ENCODE assay signal across 7 mouse cellular contexts in the genomic region with DNA sequence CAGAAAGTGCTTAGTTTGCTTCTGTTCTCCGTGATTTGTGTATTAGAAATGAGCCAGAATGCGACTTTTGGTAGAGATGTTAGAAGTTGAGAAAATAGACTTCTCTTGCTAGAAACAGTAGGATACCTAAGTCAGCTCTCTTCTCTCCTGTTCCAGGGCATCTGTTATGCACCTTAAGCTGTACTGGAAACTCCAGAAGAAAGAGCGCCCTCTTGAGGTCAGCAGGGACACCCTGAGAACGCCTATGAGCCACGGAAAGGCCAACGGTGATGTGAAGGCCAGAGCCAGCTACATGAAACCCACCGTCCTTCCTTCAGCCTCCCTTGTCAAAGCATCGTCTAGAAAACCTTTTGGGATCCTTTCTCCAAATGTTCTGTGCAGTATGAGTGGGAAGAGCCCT. TPM values are rescaled to one million over a fixed set of nuclear protein-coding genes. Genes with fewer than 3 reads are reported as not detected.
DNase-seq lines count a peak whose midpoint lies in the region; ATAC-seq and TF ChIP-seq lines count a peak whose summit lies in the region.

No protein-coding gene starts in this region.

- H3K4me2 ChIP-seq in hindbrain, postnatal 0 days (ENCODE audit: low read depth, low read length): no peak overlapping the region
- H3K4me2 ChIP-seq in limb, embryonic 14.5 days (replicated peaks; ENCODE audit: low read depth, low read length, severe bottlenecking): no peak overlapping the region

- H3K79me3 ChIP-seq in C2C12 (ENCODE audit: low read depth): no peaks in the 10 kb centered on the region

- ATAC-seq in hindbrain, postnatal 0 days: 0 out of 2 replicates have a peak, but pooled peaks have one; percentile 52
- 0 out of 2 replicates have a peak, but pooled peaks have one; percentile 31 for ATAC-seq in limb, embryonic 14.5 days (ENCODE audit: low FRiP score, low read depth)

- no peaks in the 10 kb centered on the region for H3K9me3 ChIP-seq in hindbrain, postnatal 0 days (ENCODE audit: low read length)
- no peaks in the 10 kb centered on the region for H3K9me3 ChIP-seq in limb, embryonic 14.5 days (ENCODE audit: control insufficient read depth, low read length)

- peak; percentile 65 for DNase-seq in 3T3-L1 (ENCODE audit: low read depth, low spot score)
- peak; percentile 43 for DNase-seq in adrenal gland, postnatal 25 days
- peak; percentile 53 for DNase-seq in embryo, embryonic 9.5 days (ENCODE audit: extremely low spot score)
- DNase-seq in hindbrain, postnatal 0 days (ENCODE audit: low spot score): peak; percentile 87
- peak; percentile 28 for DNase-seq in limb, embryonic 14.5 days (ENCODE audit: low spot score)
- peak; percentile 56 for DNase-seq in retina, postnatal 7 days (ENCODE audit: low read depth, low spot score)

- H3K9ac ChIP-seq in hindbrain, postnatal 0 days (replicated peaks; ENCODE audit: low read length): no peak overlapping the region
- H3K9ac ChIP-seq in limb, embryonic 14.5 days (ENCODE audit: low read depth, low read length, severe bottlenecking): no peak overlapping the region

- H3K27me3 ChIP-seq in C2C12 (ENCODE audit: control insufficient read depth, insufficient read depth, insufficient read length): no peaks in the 10 kb centered on the region
- no peaks in the 10 kb centered on the region for H3K27me3 ChIP-seq in hindbrain, postnatal 0 days (ENCODE audit: insufficient read depth, low read length)
- no peaks in the 10 kb centered on the region for H3K27me3 ChIP-seq in limb, embryonic 14.5 days (ENCODE audit: control insufficient read depth, insufficient read depth, low read length)

- H3K4me1 ChIP-seq in hindbrain, postnatal 0 days (ENCODE audit: insufficient read depth, low read length): no peaks in the 10 kb centered on the region
- peaks cover 8% of the 10 kb centered on the region; the same call in 1 of the 2 replicates for H3K4me1 ChIP-seq in limb, embryonic 14.5 days (ENCODE audit: control insufficient read depth, insufficient read depth, low read length)

- peak; percentile 39 for TF ChIP-seq CTCF in C2C12 (IDR thresholded peaks at IDR 0.05; ENCODE audit: control insufficient read depth, insufficient read depth, insufficient read length)
- peak; percentile 77 for TF ChIP-seq CTCF in hindbrain, postnatal 0 days (IDR thresholded peaks at IDR 0.05; ENCODE audit: low read depth)

- no peak overlapping the region for H3ac ChIP-seq in C2C12 (ENCODE audit: control insufficient read depth, insufficient read length, low read depth)

- H3K27ac ChIP-seq in hindbrain, postnatal 0 days: no peak overlapping the region
- no peak overlapping the region for H3K27ac ChIP-seq in limb, embryonic 14.5 days (replicated peaks; ENCODE audit: low read depth, low read length)

- no peaks in the 10 kb centered on the region for H3K79me2 ChIP-seq in C2C12 (ENCODE audit: control insufficient read depth, insufficient read depth)

- no peaks in the 10 kb centered on the region for H3K36me3 ChIP-seq in C2C12 (ENCODE audit: control insufficient read depth, insufficient read depth)
- H3K36me3 ChIP-seq in hindbrain, postnatal 0 days (ENCODE audit: insufficient read depth, low read length): no peaks in the 10 kb centered on the region
- 0 out of 2 replicates have a peak, but pooled peaks cover 7% of the 10 kb centered on the region for H3K36me3 ChIP-seq in limb, embryonic 14.5 days (ENCODE audit: control insufficient read depth, insufficient read depth, low read length)

- 38% methylated on average over 8 of the region's 8 CpGs for WGBS in hindbrain, postnatal 0 days
- 38% methylated on average over 8 of the region's 8 CpGs for WGBS in limb, embryonic 14.5 days

- TF ChIP-seq POLR2A in limb, embryonic 14.5 days (IDR thresholded peaks at IDR 0.05; ENCODE audit: borderline replicate concordance, extremely low read depth, insufficient read depth, insufficient read length): no peak

- H3K4me3 ChIP-seq in C2C12 (ENCODE audit: insufficient read depth, poor library complexity, severe bottlenecking): no peak overlapping the region
- no peak overlapping the region for H3K4me3 ChIP-seq in hindbrain, postnatal 0 days (ENCODE audit: low read length)
- H3K4me3 ChIP-seq in limb, embryonic 14.5 days (replicated peaks; ENCODE audit: low read length): no peak overlapping the region

TF ChIP-seq in C2C12, 6 proteins besides CTCF, POLR2A, EP300 and RAD21:
- no peak for TF ChIP-seq USF1 (IDR thresholded peaks at IDR 0.05; ENCODE audit: low read depth)
- no peak for TF ChIP-seq CEBPB (IDR thresholded peaks at IDR 0.05; ENCODE audit: low read depth)
- TF ChIP-seq MAX (IDR thresholded peaks at IDR 0.05): no peak
- TF ChIP-seq MYOG (IDR thresholded peaks at IDR 0.05; ENCODE audit: control insufficient read depth, extremely low read depth, insufficient read length): no peak
- TF ChIP-seq MYOD1 (IDR thresholded peaks at IDR 0.05; ENCODE audit: control insufficient read depth, insufficient read length, low read depth): no peak
- no peak for TF ChIP-seq FOSL1 (IDR thresholded peaks at IDR 0.05; ENCODE audit: insufficient read depth, low read length, poor library complexity, severe bottlenecking)

RNA-seq across cellular contexts. Expression of gene Atg14, which starts 41.4 kb away (rescaled TPM):
- 3.3 TPM for polyA plus RNA-seq in C2C12 (2012; fragmentation: generic; extraction: Trizol)
- 13.9 and 17.4 TPM in 2 replicates for total RNA-seq in adrenal gland, postnatal 25 days (2021)
- total RNA-seq in hindbrain, postnatal 0 days (2014; rRNA removed): 5.2 and 6.1 TPM in 2 replicates
- 22.5 and 23.5 TPM in 2 replicates for polyA plus RNA-seq in hindbrain, postnatal 0 days (2015; fragmentation: Nextera tagmentation; extraction: Ambion mirVana)
- polyA plus RNA-seq in limb, embryonic 14.5 days (2012; rRNA removed): 11.3 and 13.4 TPM in 2 replicates
- 15.5 and 18.2 TPM in 2 replicates for polyA plus RNA-seq in limb, embryonic 14.5 days (2014; fragmentation: Nextera tagmentation; extraction: Ambion mirVana)

Comparison
In these comparisons a context has a peak if more than half of its experiments do, and no peak if none do; other contexts are left out.
1. DNase-seq: peak in every context shown above with its lines; median percentile 87 in hindbrain, postnatal 0 days; 65 in 3T3-L1; 56 in retina, postnatal 7 days; 53 in embryo, embryonic 9.5 days; 43 in adrenal gland, postnatal 25 days; 28 in limb, embryonic 14.5 days.